Mouse (Mus musculus) spleen, postnatal 0 days (tissue): Measurements from ENCODE around the gene Pik3ca. TPM values are rescaled to one million over a fixed set of nuclear protein-coding genes. Genes with fewer than 3 reads are reported as not detected.

Experiments
- polyA plus RNA-seq: library from polyadenylated mRNA; unstranded; fragments of >200 nt; fragmentation: Nextera tagmentation; extraction: Ambion mirVana; gene quantifications from 2 replicates; pipeline ENCODE4 v1.2.1, GENCODE M21; 2015

Pik3ca gene
- polyA plus RNA-seq, result 5.0 and 7.6 TPM in 2 replicates

DNA sequence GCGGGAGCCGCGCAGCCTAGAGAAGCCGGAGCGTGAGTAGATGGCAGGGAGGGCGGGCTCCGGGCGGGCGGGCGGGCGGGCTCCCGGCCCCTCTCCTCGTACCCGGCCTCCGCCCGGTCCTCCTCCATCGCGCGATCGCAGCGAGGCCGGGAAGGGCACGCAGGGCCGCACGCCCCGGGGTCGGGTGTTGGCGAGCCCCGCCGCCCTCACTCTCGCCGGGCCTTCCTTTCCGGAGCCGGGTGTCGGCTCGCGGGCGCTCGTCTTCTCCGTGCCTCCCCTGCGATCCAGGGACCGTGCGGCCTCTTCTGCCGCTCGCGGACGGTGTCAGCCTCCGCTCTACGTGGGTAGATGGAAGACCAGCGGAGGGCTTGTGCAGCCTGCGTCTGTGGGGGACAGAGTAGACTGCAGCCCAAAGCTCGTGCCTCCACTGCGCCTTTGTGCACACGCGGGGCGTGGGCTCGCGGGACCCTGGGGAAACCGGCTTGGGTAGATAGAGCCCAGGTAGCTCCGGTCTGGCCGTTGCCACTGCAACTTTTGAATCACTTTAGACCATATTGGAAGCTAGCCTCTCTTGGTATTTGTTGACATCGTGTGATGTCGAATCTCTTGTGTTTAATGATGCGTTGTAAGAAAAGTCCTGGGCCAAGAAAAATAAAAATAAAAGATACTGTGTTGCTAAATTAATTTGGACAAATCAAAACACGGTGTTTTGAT, at the start of gene Pik3ca:
Gene Pik3ca, plus strand, starts transcription at position 211 of the 714 bp plus-strand sequence.

DNA sequence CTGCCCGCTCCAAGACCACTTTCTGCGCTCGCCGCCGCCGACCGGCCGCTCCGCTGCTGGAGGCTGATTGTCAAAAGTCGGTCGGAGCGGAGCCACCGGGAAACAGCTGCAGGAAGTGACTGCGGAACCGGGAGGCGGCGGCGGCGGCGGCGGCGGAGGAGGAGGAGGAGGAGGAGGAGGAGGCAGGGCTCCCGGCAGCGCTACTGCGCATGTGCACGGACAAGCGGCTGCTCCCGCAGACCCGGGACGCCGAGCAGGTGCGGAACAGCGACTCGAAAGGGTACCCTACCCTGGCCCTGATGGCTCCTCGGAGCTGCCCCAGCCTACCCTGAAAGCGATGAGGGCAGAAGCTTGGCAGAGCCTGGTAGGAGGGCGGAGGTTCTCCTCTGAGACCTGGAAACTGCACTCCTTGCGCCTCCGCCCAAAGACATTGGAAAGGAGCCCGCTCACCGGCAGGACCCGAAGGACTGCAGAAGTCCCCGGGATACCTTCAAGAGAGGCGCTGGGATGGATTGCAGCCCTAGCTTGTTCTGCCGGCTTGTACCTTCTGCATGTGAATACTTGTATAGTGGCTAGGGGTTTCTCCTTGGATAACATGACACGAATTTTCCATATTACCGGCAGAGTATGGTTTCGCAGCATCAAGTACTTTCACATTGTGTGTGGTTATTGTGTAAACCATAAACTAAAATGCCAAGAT, 31.8 kb upstream of the Pik3ca start, which contains the start of gene Zmat3:
Gene Zmat3, minus strand, starts transcription at position 469 of the 700 bp plus-strand sequence.

DNA sequence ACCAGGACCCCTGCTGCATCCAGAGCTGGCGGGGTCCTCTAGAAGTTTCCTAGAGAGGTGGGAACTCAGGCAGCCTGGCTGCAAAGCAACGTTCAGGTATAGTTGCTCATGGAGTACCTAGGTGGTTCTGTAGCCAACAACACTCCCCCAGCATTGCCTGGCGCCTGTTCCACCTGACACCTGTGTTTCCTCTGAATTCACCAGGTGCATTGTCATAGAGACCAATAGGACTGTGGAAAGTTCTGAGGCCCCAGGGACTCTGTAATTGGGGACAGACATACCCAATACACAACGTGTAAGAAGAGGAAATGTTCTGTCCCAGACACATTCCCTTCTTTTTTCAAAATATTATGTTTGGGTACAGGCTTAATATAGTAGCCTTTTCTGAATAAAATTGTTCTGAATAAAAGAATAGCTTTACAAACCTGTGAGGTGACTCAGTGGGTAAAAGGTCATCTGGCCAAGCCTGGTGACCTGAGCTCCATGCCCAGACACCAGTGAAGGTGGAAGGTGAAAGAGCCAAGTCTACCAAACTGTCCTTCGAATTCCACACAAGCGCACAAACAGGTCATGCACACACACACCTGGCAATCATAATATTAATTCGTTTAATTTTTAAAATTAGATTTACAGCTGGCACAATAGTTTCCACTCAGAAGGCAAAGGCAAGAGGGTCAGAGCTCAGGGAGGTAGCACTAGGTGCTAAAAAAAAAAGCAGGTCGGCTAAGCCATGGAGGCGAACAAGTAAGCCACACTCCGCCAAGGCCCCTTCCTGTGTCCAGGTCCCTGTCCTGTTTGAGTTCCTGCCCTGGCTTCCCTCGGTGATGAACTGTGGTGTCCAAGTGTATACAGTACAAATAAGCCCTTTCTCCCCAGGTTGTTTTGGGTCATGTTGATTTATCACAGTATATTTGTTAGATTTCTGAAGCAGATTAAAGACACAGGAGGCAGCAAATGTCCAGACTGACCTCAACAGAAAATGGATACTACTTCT, 94.9 kb downstream of the Pik3ca start, which contains the start of gene Kcnmb3:
Gene Kcnmb3, minus strand, starts transcription at position 135 of the 994 bp plus-strand sequence.

DNA sequence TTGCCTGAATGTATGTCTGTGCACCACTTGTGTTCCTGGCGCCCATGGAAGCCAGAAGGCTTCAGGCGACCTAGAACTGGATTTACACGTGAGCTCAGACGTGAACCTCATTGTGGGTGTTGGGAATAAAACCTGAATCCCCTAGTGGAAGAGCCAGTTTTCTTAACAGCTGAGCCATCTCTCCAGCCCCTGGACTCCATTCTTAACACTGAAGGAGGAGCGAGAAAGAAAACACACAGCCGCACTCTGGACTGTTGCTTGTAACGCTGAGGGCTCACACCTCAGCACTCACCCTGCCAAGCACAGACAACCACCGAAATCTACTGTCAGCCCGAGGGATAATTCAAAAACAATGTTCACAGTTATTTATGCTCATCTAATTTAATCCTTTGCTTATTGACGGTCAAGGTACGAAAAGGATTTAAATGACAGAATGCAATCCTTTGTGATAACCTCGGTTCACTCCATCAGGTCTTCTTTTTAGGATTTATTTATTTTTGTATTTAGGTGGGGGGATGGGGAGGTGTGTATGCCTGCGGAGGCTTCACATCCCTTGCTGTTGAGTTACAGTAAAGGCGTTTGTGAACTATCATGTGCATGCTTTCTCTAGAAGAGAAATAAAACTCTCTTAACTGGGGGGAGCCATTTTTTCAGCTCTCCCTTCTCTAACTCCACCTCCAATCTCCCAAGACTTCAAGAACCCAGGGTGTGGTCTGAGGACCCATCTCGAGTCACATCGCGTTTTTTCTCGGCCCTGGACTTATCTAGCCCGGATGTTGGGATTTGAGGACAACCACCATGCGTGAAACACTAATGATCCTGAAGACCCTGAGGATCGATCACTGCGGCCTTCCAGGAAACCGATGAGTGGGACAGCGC, 112.3 kb downstream of the Pik3ca start, which contains the start of gene Zfp639:
Gene Zfp639, plus strand, starts transcription at position 764 of the 879 bp plus-strand sequence.

Other genes with a start within 250 kb of the Pik3ca start
- 0.90 and 0.96 TPM in 2 replicates for gene Zmat3, start 31.7 kb upstream of the Pik3ca start, polyA plus RNA-seq
- 0.07 TPM in 1 of 2 replicates, not detected in the other for gene Kcnmb3, start 94.6 kb downstream of the Pik3ca start, polyA plus RNA-seq
- gene Zfp639, start 112.6 kb downstream of the Pik3ca start, polyA plus RNA-seq, result 35.5 and 36.0 TPM in 2 replicates
- 14.5 and 21.3 TPM in 2 replicates for gene Mfn1, start 131.8 kb downstream of the Pik3ca start, polyA plus RNA-seq
- 29.2 and 36.8 TPM in 2 replicates for gene Gnb4, start 218.9 kb downstream of the Pik3ca start, polyA plus RNA-seq